Mouse (Mus musculus): ENCODE results near the gene Ccdc177.

- TF ChIP-seq POLR2A (IDR thresholded peaks at IDR 0.05; ENCODE audit: insufficient read depth, low read depth, low read length) (no peak), CTCF (IDR thresholded peaks at IDR 0.05; ENCODE audit: insufficient read depth, low read depth, low read length) (no peak)
Measured at GRCm38 (mm10) chr12:80776046-80776634, 15.7 kb upstream of the Ccdc177 start.
